Mouse (Mus musculus) layer of hippocampus, adult 11-12 months (tissue): ENCODE results near the gene Bbs4.
A peak's percentile ranks its signal among the peaks of the same experiment; 100 is the strongest.
"Not testable (repeated sequence)": the region's sequence is repeated elsewhere in the genome, so short reads cannot be mapped to it uniquely, and the experiment has no call there.

ENCODE experiments used
- DNase-seq: peaks from one replicate; pipeline ENCODE4 v3.0.0; 2022; ENCODE audit warnings: low spot score

Gene Bbs4

DNA sequence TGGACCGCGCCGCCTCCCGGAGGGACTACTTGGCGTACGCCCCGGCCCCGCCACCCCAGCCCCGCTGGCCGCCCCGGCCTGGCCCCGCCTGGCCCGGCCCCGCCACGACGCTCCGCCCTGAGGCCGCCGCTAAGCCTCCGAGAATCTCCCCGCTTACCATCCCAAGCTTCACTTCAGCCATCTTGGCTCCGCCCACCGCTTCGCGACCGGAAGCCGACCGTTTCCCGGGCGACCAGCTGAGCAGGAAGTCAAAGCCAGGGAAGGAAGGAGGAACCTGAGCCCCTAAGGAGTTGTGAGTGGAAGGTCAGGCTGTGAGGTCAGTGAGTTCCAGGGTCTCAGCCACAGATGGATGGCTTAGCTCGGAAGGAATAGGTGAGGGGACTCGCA lies at the start of gene Bbs4:
Gene Bbs4, minus strand, starts transcription at position 256 of the 387 bp plus-strand sequence.
- DNase-seq, result peak; percentile 88

DNA sequence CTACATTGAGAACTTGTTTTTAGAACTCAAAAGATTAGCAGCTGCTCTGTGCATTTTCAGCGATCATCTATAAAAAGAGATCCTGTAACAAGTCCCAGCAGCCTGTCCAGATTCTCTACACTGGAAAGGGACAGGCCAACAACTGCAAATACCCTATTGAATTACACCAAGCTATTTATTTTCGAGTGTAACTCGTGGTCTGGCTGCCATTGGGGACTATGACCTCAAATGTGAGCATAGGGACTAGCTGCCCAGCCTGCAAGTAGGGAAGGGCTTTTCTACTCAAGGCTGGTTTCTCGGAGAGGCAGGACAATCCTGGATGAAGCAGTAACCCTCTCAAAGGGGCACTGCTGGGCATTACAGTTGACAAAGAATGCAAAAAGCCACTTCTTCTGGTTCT lies 35.8 kb upstream of the Bbs4 start:
- DNase-seq, result no peak

DNA sequence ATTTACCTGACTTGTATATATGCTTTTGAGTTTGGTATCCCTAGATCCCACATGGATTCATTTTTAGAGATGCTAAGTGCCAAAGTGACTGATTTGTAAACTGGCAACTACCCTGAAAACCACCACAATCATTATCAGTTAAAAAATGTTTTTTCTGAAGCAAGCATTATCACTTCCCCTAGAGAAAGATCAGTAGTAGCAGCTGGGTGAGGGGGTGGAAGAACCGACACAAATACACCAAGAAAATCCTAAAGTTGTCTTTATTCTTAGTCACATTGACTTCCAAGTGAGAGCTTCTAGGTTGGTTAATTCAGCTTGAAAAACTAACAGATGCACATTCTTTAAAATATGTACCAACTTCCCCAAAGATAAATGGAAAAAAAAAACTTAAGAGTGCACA lies 35.0 kb upstream of the Bbs4 start:
- DNase-seq, result peak; percentile 12

DNA sequence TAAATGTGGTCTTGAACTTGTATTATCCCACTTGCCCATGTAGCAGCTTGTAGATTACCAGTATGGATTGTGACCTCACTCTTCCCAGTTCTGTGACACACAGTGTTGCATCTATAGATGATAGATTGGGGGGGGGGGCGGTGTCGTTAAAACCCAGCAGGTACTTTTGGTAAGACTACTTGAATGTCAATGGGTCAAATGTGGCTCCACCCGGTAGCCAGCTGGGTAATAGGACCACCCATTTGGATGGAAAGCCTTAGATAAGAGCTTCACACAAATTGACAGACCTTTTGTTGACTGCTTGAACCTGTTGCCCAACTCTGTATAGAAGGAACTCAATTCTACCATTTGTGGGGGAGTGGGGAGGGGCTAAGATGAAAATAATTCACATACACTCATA lies 34.2 kb upstream of the Bbs4 start:
- no peak for DNase-seq

DNA sequence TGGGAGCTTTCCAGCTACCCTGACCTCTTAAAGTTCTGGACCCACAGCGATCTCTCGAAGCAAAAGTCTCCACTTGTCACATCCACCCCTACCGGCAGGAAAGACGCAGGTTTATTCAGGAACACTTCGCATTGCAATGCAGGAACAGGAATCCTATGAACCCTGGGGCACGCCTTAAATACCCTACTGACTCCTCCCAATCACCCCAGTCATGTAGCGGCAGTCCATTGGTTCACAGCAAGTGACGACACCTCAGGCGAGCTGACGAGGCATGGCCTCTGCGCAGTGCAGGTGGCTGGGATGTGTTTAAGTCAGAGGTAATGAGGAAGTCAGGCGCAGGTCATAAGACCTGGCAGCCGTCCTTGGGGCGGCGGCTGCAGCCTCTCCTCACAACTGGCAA lies 22.3 kb upstream of the Bbs4 start:
- no peak for DNase-seq

DNA sequence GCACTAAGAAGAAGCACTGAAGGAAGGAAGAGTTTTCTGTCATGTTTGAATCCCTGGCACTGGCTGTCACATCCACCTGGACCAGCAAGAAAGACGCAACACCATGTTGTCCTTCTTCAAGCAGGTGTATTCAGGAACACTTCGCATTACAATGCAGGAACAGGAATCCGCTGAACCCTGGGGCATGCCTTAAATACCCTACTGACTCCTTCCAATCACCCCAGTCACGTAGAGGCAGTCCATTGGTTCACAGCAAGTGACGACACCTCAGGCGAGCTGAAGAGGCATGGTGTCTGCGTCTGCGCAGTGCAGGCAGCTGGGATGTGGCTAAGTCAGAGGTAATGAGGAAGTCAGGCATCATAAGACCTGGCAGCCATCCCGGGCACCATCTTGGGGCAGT lies 16.3 kb upstream of the Bbs4 start:
- no peak for DNase-seq

DNA sequence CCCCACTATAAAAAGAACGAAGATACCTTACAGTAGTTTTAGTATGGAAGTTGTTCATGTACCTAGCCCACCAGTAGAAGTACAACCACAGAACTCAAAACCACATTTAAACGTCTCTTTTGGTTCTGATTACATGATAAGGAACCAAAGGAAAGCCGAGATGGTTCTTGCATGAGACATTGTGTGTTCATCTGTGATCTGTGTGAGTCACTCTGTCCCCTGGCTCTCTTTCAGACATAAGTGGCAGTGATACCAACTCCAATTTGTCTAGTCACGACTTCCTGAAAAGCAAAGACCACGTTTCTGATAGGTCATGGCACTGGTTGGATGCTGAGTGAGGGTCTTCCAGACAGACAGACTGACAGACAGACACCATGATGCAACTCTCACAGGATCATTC lies 15.9 kb upstream of the Bbs4 start:
- no peak for DNase-seq

DNA sequence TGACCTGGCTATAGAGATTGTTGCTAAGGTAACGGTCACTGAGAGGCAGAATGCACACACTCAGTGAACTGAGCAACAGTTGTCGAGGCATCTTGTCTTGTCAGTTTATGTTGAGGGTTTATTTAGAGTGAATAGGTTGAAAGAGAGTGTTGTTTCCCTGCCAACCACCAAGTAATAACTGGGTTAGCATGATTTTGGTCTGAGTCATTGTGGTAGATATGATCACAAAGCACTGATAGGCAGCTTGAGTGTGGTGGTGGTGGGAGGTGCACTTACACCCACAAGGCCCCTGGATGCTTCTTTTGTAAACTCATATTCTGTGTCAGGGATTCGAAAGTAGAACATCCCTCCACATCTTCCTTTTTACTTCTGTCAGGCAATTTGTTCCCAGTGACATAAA lies 7.2 kb upstream of the Bbs4 start:
- not testable (repeated sequence) for DNase-seq

DNA sequence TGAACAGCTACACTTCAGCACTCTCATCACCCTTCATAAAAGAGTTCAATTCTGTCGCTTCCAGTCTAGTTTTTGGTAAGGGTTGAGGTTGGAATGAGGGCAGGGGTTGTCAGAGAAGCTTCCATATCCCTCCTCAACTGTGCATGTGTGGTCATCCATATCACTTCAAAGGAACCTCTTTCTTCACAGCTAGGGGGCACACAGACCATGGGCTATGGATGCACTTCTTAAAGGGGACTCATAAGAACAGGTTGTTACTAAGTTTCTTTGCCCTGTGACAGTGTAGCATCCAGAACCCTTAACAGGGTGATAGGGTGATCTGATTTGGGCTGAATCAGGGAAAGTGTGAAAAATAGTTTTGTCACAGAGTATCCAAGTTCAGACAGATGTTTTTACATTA lies 4.7 kb upstream of the Bbs4 start:
- not testable (repeated sequence) for DNase-seq

DNA sequence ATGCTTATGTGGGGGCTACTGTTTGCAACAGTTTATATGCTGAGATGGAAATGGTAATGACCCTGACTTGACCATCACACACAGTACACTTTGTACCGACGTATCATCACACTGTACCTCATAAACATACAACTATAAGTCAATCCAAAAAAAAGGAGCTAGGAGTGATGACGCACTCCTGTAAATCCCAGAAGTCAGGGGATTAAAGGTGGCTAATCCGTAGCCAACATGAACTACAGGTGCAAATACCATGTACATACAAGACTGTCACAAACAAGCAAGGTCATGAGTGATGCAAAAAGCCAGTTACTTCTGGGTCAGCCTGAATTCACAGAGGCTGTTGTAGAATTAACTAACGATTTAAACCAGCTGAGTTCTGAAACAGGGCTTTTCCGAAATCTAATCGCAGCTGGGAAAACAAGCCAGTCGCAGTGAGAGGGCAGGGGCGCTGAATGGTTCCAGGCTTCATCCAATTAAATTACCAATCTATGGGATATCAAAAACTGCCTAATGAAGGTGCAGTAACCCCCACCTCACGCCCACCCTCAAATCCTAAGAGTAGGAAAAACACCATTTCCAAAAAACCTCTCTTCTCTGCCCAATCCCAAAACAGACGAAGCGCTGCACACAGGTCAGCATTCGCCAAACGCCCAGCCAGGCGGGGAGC lies 589 bp downstream of the Bbs4 start:
- DNase-seq, result no peak

DNA sequence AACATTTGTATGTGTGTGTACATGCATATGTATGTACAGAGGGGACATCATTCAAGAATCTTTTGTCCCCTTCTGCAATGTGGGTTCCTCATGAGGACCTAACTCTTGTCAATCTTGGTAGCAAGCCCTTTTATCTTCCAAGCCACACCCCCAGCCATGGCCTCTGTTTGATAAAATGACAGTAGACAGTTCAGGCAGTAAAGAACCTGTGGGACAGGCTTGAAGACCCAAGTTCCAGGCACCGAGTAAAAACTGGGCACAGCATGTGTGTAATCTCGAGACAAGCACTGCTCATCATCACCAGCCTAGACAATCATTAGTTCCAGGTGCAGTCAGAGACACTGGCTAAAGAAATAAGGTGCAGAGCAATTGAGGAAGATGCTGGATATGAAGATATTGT lies 7.1 kb downstream of the Bbs4 start:
- DNase-seq, result no peak

DNA sequence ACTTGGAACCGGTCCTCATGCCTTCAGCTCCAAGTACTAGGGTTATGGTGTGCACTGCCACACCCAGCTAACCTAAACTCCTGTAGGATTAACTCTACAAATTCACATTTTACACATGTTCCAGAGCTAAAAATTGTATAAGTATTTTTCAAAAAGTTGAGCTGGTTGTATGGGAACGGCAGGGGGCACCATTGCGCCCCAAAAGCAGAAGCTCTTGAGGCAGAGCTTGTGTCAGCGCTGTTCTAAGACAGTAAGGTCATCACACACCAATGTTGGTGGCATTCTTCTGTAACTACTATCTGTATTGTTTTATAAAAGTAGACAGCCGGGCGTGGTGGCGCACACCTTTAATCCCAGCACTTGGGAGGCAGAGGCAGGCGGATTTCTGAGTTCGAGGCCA lies 13.3 kb downstream of the Bbs4 start:
- DNase-seq, result peak; percentile 13

DNA sequence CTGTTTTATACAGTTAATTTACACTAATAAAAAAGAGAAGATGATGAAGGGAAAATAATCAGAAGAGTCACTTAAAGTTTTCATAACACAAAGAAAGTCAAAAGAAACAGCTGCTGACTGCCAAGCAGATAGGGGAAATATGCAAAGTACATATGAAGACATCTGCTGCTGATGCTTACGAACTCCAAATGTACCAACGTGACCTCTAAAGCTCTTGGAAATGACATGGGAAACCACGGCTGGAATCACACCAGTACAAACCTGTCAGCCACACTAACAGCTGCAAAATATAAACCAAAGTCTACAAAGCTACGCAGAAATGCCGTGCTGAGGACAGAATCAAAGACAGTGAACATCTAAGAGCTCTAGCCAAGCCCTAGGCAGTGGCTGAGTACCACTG lies 14.2 kb downstream of the Bbs4 start:
- DNase-seq, result no peak

DNA sequence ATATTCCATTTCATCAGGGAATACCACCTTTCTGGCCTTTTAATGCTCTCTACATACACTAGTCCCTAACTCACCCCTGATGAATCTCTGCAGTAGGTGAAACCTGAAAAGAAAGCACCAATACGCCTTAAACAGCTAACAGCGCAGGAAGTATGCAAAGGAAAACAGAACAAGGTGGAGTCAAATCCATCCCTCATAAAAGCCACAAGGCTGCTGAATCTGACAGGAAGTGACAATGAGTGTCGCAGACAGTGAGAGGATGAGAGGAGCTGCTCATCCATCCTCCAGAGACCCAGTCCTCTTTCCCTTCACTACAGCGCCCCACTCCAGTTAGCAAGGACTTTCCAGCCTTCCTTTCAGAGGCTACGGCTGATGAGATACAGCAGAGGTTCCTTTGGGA lies 14.9 kb downstream of the Bbs4 start:
- no peak for DNase-seq

DNA sequence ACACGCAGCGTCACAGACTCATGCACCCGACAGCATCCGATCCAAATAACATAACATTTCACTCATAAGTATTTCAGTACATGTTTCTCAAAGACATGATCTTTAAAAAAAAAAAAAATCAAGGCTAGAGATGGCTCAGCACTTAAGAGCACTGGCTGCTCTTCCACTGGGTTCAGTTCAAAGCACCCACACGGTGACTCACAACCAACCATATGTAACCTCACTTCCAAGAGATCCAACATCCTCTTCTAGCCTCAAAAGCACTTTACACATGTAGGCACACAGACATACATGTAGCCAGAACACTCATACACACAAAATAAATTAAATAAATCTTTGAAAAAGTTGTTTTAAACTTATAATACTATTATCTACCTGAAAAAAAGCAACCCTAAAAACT lies 15.4 kb downstream of the Bbs4 start:
- DNase-seq, result no peak

DNA sequence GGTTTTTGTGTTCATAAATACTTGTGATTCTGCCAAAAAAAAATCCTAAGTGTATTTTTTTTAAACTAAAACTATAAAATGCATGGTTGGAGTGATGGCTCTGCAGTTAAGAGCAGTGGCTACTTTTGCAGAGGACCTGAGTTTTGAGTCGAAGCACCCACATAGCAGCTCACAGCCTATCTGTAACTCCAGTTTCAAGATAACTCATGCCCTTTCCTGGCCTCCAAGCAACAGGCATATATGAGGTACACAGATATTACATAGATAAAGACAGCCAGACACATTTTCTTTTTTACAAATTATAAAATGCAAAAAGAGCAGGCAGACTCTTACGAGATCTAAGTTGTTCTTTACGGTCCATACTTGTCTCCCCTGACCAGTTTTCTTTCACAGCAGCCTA lies 16.8 kb downstream of the Bbs4 start:
- DNase-seq, result no peak

DNA sequence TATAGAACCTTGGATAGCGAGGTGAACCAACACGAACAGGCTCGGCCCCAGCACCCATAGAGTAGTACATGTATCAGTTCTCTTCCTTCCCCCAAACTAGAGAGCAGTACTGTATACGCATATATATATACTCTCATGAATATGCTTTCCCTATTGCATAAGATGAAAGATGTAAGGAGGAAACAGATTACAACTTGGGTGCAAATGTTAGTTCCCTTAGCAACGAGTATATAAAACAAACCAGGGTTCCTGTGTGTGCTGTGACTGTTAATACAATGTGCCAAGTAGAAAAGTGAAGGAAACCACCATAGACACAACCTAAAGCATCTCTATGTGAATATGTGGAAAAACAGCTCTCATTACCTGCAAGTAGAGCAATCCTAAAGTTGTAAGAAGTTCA lies 23.3 kb downstream of the Bbs4 start:
- no peak for DNase-seq

DNA sequence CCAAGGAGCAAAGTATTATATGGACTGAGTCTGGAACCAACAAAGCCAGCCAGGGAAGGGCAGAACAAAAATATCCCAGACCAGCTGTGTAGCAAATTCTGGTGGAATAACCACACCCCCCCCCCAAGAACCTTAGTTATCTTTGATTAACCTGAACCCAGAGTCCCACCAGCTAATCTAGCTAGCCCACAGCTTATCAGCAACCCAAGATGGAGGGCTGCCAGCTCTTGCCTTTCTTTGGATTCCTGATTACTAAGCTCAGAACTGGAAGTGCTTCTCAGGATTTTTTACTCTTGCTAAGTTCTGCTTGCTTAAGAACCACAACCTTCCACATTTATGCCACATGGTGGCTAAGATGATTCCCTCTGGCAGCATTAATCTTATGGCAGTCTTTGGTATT lies 29.0 kb downstream of the Bbs4 start:
- no peak for DNase-seq

DNA sequence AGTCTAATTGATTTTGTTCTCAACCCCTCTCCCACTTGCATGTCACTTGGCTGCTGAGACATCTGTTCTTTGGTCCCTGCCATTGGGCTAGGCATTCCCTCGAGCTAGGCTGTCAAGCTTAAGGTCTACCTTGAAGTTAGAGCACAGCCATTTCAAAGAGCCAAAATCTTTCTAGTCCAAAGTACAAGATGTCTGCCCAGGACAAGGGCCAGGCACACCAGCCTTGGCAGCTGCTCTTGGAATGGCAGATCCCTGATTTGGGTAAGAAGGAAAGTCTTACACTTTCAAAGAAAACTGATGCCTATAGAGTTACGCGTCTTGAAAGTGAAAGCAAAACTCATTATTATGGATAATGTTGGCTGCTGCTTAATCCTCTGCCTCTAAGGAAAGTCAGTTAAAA lies 37.1 kb downstream of the Bbs4 start:
- DNase-seq, result no peak

DNA sequence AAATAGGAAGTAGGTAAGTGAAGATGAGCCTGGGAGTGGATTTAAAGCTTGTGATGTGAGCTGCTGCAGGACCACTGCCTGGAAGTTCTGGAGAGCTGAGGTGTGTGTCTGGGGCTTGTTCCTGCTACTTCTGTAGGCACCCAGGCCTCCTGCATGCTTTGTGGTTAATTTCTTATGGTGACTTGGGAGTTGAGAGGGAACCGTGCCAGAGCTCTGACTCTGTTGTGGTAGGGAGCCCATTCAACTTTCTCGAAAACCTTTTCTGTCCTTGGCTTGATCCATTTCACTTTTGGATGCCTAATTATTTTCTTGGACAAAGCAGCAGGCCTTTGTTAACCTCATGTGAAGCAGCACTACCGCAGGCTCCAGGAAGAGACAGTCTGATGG lies 42.0 kb downstream of the Bbs4 start:
- no peak for DNase-seq

DNA sequence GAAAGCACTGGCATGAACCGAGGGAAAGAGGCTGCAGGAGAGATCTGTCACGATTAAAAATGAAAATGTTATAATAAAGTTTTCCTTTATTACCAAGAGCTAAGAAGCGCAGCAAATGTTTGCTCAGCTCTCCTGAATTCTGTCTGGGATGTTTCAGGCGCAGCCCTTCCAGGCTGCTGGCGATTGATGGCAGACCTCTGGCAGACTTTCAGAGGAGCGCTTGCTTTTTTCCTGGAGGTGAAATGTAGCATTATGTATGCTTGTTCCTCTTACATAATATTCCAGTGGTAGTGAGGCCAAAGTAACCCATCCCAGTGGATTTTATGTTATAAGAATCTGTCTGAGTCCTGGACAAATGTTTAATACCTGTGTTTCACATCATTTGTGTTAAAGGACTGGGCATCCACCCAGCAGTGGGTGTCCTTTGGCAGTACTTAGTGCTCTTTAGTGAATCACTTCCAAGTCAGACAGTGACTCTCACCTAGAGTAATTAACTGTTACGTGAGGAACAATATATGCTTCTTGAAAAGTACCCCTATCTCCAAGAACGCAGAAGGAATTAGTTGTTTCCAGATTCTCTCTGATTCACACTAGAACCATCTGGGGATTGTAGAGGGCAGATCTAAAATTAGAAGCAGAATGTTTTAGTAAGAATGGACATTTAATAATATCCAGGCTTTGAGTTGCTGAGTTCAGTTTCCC lies 42.6 kb downstream of the Bbs4 start:
- no peak for DNase-seq

DNA sequence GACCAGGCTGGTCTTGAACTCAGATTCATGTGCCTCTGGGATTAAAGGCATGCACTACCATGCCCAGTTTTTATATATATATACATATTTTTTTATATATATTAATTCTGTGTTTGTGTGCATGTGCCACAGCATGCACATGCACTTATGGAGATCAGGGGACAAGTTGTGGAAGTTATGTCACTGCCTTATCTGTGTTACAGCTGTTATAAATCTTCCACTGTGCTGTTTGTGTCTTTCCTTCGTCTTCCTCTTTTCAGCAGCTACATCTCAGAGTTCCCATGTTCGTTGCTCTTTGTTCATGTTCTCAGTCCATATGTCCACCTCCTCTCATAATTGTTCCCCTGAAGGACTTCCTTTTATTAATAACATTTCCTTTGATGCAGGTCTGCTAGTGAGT lies 45.4 kb downstream of the Bbs4 start:
- no peak for DNase-seq

DNA sequence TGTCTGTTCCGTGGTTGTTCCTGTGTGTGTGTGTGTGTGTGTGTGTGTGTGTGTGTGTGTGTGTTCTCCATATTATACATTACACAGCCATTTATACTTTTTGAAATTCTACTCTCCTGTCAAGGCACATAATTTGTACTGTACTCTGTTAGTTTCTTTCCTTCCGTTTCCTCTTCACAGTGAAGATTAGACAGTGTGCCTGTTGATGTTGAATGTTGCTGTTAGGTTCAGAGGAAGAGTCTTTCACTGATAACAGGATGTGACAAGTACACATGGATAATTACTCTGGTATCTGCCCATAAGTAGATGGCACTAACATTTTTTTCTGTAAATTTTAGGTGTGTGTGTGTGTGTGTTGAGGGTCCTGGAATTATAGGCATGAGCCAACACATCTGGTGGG lies 56.9 kb downstream of the Bbs4 start:
- DNase-seq, result no peak

DNA sequence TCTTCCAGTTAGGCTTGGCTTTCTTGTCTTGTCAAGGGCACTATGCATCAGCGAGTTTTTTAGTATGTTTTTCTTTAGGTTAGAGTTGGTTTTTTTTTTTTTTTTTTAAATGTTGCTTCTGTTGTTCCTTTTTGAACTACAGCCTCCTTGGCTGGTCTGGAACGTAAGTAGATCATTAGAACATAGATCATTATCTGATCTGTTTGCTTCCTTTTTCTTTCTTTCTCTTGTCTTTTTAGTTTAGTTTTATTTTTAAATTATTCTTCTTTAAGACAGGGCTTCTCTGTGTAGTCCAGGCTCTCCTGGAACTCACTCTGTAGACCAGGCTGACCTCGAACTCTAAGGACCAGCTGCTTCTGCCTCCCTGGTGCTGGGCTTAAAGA lies 60.8 kb downstream of the Bbs4 start:
- DNase-seq, result no peak
